Mouse (Mus musculus): ENCODE results near the gene Pah. TPM values are rescaled to one million over a fixed set of nuclear protein-coding genes. Genes with fewer than 3 reads are reported as not detected.

Pah gene
- polyA plus RNA-seq, 1 experiment from 2014 or later: 0.17 TPM

GRCm38 (mm10) chr10:87552726-87553125 is 31.1 kb downstream of the Pah start:
- Histone ChIP-seq H3K9me3 (ENCODE audit: control insufficient read depth, low read length) (no peaks in the 10 kb centered on the region), H3K36me3 (ENCODE audit: control insufficient read depth, insufficient read depth, low read length) (no peaks in the 10 kb centered on the region), H3K27ac (replicated peaks) (no peak overlapping the region), H3K4me2 (replicated peaks; ENCODE audit: low read depth) (peak overlapping the region; percentile 32), H3K27me3 (ENCODE audit: control insufficient read depth, insufficient read depth, low read length) (no peaks in the 10 kb centered on the region), H3K4me3 (ENCODE audit: low read depth, low read length) (no peak overlapping the region), H3K9ac (ENCODE audit: low read length) (no peak overlapping the region), H3K4me1 (replicated peaks; ENCODE audit: control insufficient read depth, insufficient read depth) (no peaks in the 10 kb centered on the region)
- TF ChIP-seq EP300 (optimal IDR thresholded peaks at IDR 0.05) (no peak), CTCF (IDR thresholded peaks at IDR 0.05; ENCODE audit: low read depth) (peak; percentile 99)
- DNase-seq (ENCODE audit: low spot score) (peak; percentile 40), ATAC-seq (ENCODE audit: low FRiP score, low TSS enrichment) (peak; percentile 32; the same call in 1 of the 2 replicates)
- WGBS: 33% methylated on average over 8 of the region's 8 CpGs

- ATAC-seq (ENCODE audit: low FRiP score, low TSS enrichment): no peak
- Histone ChIP-seq H3K4me1 (replicated peaks; ENCODE audit: control insufficient read depth, insufficient read depth) (no peaks in the 10 kb centered on the region), H3K4me2 (replicated peaks; ENCODE audit: low read depth) (no peak overlapping the region), H3K4me3 (ENCODE audit: low read depth, low read length) (no peak overlapping the region), H3K9ac (ENCODE audit: low read length) (no peak overlapping the region), H3K36me3 (ENCODE audit: control insufficient read depth, insufficient read depth, low read length) (no peaks in the 10 kb centered on the region), H3K27me3 (ENCODE audit: control insufficient read depth, insufficient read depth, low read length) (no peaks in the 10 kb centered on the region), H3K27ac (replicated peaks) (no peak overlapping the region), H3K9me3 (ENCODE audit: control insufficient read depth, low read length) (no peaks in the 10 kb centered on the region)
- WGBS: 61% methylated on average over 2 of the region's 2 CpGs
- no peak for DNase-seq (ENCODE audit: low spot score)
- TF ChIP-seq CTCF (IDR thresholded peaks at IDR 0.05; ENCODE audit: low read depth) (no peak), EP300 (optimal IDR thresholded peaks at IDR 0.05) (no peak)
Observed at GRCm38 (mm10) chr10:87556441-87556840, 34.8 kb downstream of the Pah start.

- WGBS: 79% methylated on average over 9 of the region's 9 CpGs
- DNase-seq (ENCODE audit: low spot score) (no peak), ATAC-seq (ENCODE audit: low FRiP score, low TSS enrichment) (no peak)
- Histone ChIP-seq H3K9ac (ENCODE audit: low read length) (no peak overlapping the region), H3K27me3 (ENCODE audit: control insufficient read depth, insufficient read depth, low read length) (no peaks in the 10 kb centered on the region), H3K4me1 (replicated peaks; ENCODE audit: control insufficient read depth, insufficient read depth) (no peaks in the 10 kb centered on the region), H3K4me3 (ENCODE audit: low read depth, low read length) (no peak overlapping the region), H3K9me3 (ENCODE audit: control insufficient read depth, low read length) (no peaks in the 10 kb centered on the region), H3K27ac (replicated peaks) (no peak overlapping the region), H3K36me3 (ENCODE audit: control insufficient read depth, insufficient read depth, low read length) (no peaks in the 10 kb centered on the region), H3K4me2 (replicated peaks; ENCODE audit: low read depth) (no peak overlapping the region)
- no peak for TF ChIP-seq EP300 (optimal IDR thresholded peaks at IDR 0.05)
- TF ChIP-seq CTCF (IDR thresholded peaks at IDR 0.05; ENCODE audit: low read depth): no peak
Observed at GRCm38 (mm10) chr10:87563818-87564217, 42.2 kb downstream of the Pah start.

- TF ChIP-seq CTCF (IDR thresholded peaks at IDR 0.05; ENCODE audit: low read depth) (no peak), EP300 (optimal IDR thresholded peaks at IDR 0.05) (no peak)
- H3K4me1 ChIP-seq (replicated peaks; ENCODE audit: control insufficient read depth, insufficient read depth): no peaks in the 10 kb centered on the region
- no peak overlapping the region for H3K9ac ChIP-seq (ENCODE audit: low read length)
- no peak for ATAC-seq (ENCODE audit: low FRiP score, low TSS enrichment)
- no peaks in the 10 kb centered on the region for H3K9me3 ChIP-seq (ENCODE audit: control insufficient read depth, low read length)
- WGBS: 37% methylated on average over 2 of the region's 2 CpGs
- H3K4me2 ChIP-seq (replicated peaks; ENCODE audit: low read depth): no peak overlapping the region
- no peak for DNase-seq (ENCODE audit: low spot score)
- H3K36me3 ChIP-seq (ENCODE audit: control insufficient read depth, insufficient read depth, low read length): no peaks in the 10 kb centered on the region
- no peak overlapping the region for H3K4me3 ChIP-seq (ENCODE audit: low read depth, low read length)
- H3K27ac ChIP-seq (replicated peaks): no peak overlapping the region
- no peaks in the 10 kb centered on the region for H3K27me3 ChIP-seq (ENCODE audit: control insufficient read depth, insufficient read depth, low read length)
Observed at GRCm38 (mm10) chr10:87565712-87566111, 44.1 kb downstream of the Pah start.

- Histone ChIP-seq H3K9me3 (ENCODE audit: control insufficient read depth, low read length) (no peaks in the 10 kb centered on the region), H3K27ac (replicated peaks) (no peak overlapping the region), H3K4me3 (ENCODE audit: low read depth, low read length) (no peak overlapping the region), H3K36me3 (ENCODE audit: control insufficient read depth, insufficient read depth, low read length) (no peaks in the 10 kb centered on the region), H3K9ac (ENCODE audit: low read length) (no peak overlapping the region), H3K4me1 (replicated peaks; ENCODE audit: control insufficient read depth, insufficient read depth) (no peaks in the 10 kb centered on the region), H3K4me2 (replicated peaks; ENCODE audit: low read depth) (no peak overlapping the region), H3K27me3 (ENCODE audit: control insufficient read depth, insufficient read depth, low read length) (no peaks in the 10 kb centered on the region)
- 78% methylated on average over 4 of the region's 4 CpGs for WGBS
- TF ChIP-seq EP300 (optimal IDR thresholded peaks at IDR 0.05) (no peak), CTCF (IDR thresholded peaks at IDR 0.05; ENCODE audit: low read depth) (no peak)
- ATAC-seq (ENCODE audit: low FRiP score, low TSS enrichment) (no peak), DNase-seq (ENCODE audit: low spot score) (no peak)
Observed at GRCm38 (mm10) chr10:87572500-87572899, 50.9 kb downstream of the Pah start.

- 81% methylated on average over 1 of the region's 1 CpGs for WGBS
- no peak overlapping the region for H3K27ac ChIP-seq (replicated peaks)
- no peaks in the 10 kb centered on the region for H3K4me1 ChIP-seq (replicated peaks; ENCODE audit: control insufficient read depth, insufficient read depth)
- H3K36me3 ChIP-seq (ENCODE audit: control insufficient read depth, insufficient read depth, low read length): no peaks in the 10 kb centered on the region
- H3K4me3 ChIP-seq (ENCODE audit: low read depth, low read length): no peak overlapping the region
- H3K9ac ChIP-seq (ENCODE audit: low read length): no peak overlapping the region
- TF ChIP-seq EP300 (optimal IDR thresholded peaks at IDR 0.05) (no peak), CTCF (IDR thresholded peaks at IDR 0.05; ENCODE audit: low read depth) (no peak)
- no peaks in the 10 kb centered on the region for H3K9me3 ChIP-seq (ENCODE audit: control insufficient read depth, low read length)
- DNase-seq (ENCODE audit: low spot score) (peak; percentile 57), ATAC-seq (ENCODE audit: low FRiP score, low TSS enrichment) (no peak)
- no peaks in the 10 kb centered on the region for H3K27me3 ChIP-seq (ENCODE audit: control insufficient read depth, insufficient read depth, low read length)
- no peak overlapping the region for H3K4me2 ChIP-seq (replicated peaks; ENCODE audit: low read depth)
Observed at GRCm38 (mm10) chr10:87586696-87587095, 65.1 kb downstream of the Pah start.
